Mouse (Mus musculus) cerebellum, adult 2 months (tissue): ENCODE results near the gene Col4a4.

Experiments
- CTCF ChIP-seq: fragments of 200-500 bp; IDR thresholded peaks from 2 replicates; pipeline ENCODE4 v1.5.1; 2011; ENCODE audit warnings: low read depth, mild to moderate bottlenecking, control low read depth, low read length, moderate library complexity, borderline replicate concordance; ENCODE audit not compliant: insufficient read depth
- POLR2A ChIP-seq: fragments of 200-500 bp; IDR thresholded peaks from 2 replicates; pipeline ENCODE4 v1.6.1; 2011; ENCODE audit warnings: low read length, control low read depth, borderline replicate concordance; ENCODE audit not compliant: insufficient read depth

DNA sequence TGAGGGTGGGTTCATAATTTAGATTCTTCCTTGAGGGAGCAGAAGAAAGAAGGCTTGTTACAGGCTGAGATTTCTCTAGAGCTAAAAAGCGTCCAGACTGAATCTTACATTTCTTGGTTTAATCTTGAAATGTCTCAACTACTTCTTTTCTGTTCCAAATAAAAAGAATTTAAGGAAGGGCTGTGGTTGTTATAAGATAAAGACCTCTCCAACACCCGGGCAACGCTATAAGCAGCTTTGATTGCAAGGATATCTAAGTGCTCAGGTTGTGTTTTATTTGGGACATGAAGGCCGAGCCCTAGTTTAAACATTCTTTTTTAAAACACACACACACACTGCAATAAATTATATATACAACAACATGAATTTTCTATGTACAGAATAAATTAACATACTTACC, 17.2 kb downstream of the Col4a4 start:
- no peak for TF ChIP-seq CTCF
- no peak for TF ChIP-seq POLR2A
